Mouse (Mus musculus) liver, embryonic 12.5 days (tissue): ENCODE data around the gene Rdh1. TPM values are rescaled to one million over a fixed set of nuclear protein-coding genes. Genes with fewer than 3 reads are reported as not detected.

ENCODE experiments used
- ATAC-seq: fragments of 200-750 bp; cut with Nextera tagmentation; 2 replicates; pipeline ENCODE4 v1.8.0; 2017; ENCODE audit warnings: moderate number of reproducible peaks, mild to moderate bottlenecking, moderate library complexity
- H3K27ac ChIP-seq: fragments of 300-500 bp; sonication (generic); 2 replicates; pipeline ENCODE4 v1.5.1; 2016; ENCODE audit warnings: mild to moderate bottlenecking
- H3K27me3 ChIP-seq: fragments of 300-500 bp; sonication (generic); replicated peaks from 2 replicates; pipeline ENCODE4 v1.6.1; 2016; ENCODE audit warnings: mild to moderate bottlenecking, moderate library complexity
- H3K36me3 ChIP-seq: fragments of 300-500 bp; sonication (generic); 2 replicates; pipeline ENCODE4 v1.6.1; 2016; ENCODE audit warnings: mild to moderate bottlenecking, moderate library complexity
- H3K4me1 ChIP-seq: fragments of 300-500 bp; sonication (generic); 2 replicates; pipeline ENCODE4 v1.6.1; 2016
- H3K4me2 ChIP-seq: fragments of 300-500 bp; sonication (generic); 2 replicates; pipeline ENCODE4 v1.6.1; 2016; ENCODE audit warnings: mild to moderate bottlenecking, moderate library complexity
- H3K4me3 ChIP-seq: fragments of 300-500 bp; sonication (generic); 2 replicates; pipeline ENCODE4 v1.5.1; 2016; ENCODE audit warnings: mild to moderate bottlenecking, moderate library complexity
- H3K9ac ChIP-seq: fragments of 300-500 bp; sonication (generic); 2 replicates; pipeline ENCODE4 v1.6.1; 2016; ENCODE audit warnings: mild to moderate bottlenecking, moderate library complexity
- H3K9me3 ChIP-seq: fragments of 300-500 bp; sonication (generic); replicated peaks from 2 replicates; pipeline ENCODE4 v1.6.1; 2016; ENCODE audit warnings: mild to moderate bottlenecking, moderate library complexity
- WGBS: fragments of 180-500 bp; shearing (Covaris S2); methylation state at CpG from one replicate; pipeline ENCODE4 v1.1.7; 2016; ENCODE audit not compliant: insufficient replicate concordance; 5-methylcytosine and 5-hydroxymethylcytosine counted together
- polyA plus RNA-seq: library from polyadenylated mRNA; unstranded; fragments of >200 nt; fragmentation: Nextera tagmentation; extraction: Ambion mirVana; gene quantifications from 2 replicates; pipeline ENCODE4 v1.2.1, GENCODE M21; 2016

Rdh1 gene
- 0.22 and 0.30 TPM in 2 replicates for polyA plus RNA-seq

DNA sequence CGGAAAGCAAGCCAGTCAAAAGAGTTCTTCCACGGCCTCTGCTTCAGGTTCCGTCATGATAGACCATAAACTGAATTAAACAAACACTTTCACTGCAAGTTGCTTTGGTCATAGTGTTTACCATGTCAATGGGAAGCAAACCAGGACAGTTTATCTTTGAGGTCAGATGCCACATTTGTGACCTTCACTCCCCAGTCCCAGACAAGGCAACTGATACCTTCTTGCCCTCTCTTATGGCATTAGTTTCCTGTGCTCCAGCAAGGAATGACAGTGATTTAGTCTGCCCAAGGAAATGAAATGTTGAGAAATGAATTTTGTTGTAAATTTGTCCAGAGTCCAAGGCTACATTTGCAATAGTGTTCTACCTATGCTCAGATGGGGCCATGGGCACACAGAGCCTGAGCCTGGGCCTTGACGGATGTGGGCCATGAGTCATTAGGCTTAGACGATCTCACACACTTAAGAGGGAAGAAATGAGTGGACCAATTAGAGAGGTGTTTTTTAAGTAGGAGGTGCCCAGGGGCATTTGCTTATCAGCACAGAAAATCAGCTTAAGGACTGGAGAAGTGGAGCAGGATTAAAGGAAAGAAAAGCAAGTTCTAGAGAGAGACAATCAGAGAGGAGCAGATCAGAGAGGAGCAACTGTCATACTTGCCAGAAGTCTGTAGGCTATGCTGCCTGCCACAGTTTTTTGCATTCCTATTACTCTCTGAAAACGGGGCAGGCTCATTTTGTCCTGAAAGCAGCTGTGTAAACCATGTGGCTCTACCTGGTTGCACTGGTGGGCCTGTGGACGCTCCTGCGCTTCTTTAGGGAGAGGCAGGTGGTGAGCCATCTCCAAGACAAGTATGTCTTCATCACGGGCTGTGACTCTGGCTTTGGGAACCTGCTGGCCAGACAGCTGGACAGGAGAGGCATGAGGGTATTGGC, at the start of gene Rdh1, which contains the start of gene Rdh16f1:
TSS of gene Rdh1 (plus strand) at position 541 of the 930 bp plus-strand sequence.
TSS of gene Rdh16f1 (plus strand) at position 607 of the 930 bp plus-strand sequence.
- Histone ChIP-seq H3K27ac (no peak within 1 kb of the TSS), H3K27me3 (no peaks in the 10 kb centered on the region), H3K9me3 (no peaks in the 10 kb centered on the region), H3K9ac (no peak within 1 kb of the TSS), H3K4me1 (peaks cover 21% of the 10 kb centered on the region), H3K36me3 (no peaks in the 10 kb centered on the region), H3K4me2 (no peak within 1 kb of the TSS), H3K4me3 (no peak within 1 kb of the TSS)
- ATAC-seq: no peak
- 59% methylated on average over 9 of the region's 9 CpGs for WGBS

DNA sequence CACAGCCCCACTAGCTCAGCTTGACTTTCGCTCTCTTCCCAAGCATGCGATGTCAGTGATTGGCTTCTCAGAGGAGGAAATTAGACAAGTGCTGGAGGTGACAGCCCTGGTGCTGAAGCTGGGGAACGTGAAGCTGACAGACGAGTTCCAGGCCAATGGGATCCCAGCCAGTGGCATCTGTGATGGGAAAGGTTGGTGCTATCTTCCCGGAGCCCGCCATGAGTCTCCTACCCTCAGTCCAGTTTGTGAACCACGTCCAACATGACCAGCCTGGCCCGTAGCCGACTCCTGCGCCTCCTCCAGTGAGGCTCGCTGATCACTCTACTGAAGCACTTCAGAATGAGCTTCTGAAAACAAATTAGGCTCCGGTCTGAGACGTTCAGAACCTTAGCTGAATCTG, 49.2 kb upstream of the Rdh1 start:
- H3K4me3 ChIP-seq: no peak overlapping the region
- 69% methylated on average over 13 of the region's 13 CpGs for WGBS
- H3K4me1 ChIP-seq: no peaks in the 10 kb centered on the region
- H3K36me3 ChIP-seq: no peaks in the 10 kb centered on the region
- peaks cover 26% of the 10 kb centered on the region; the same call in 1 of the 2 replicates for H3K27me3 ChIP-seq
- no peak overlapping the region for H3K9ac ChIP-seq
- H3K9me3 ChIP-seq: no peaks in the 10 kb centered on the region
- no peak for ATAC-seq
- no peak overlapping the region for H3K4me2 ChIP-seq
- H3K27ac ChIP-seq: no peak overlapping the region

DNA sequence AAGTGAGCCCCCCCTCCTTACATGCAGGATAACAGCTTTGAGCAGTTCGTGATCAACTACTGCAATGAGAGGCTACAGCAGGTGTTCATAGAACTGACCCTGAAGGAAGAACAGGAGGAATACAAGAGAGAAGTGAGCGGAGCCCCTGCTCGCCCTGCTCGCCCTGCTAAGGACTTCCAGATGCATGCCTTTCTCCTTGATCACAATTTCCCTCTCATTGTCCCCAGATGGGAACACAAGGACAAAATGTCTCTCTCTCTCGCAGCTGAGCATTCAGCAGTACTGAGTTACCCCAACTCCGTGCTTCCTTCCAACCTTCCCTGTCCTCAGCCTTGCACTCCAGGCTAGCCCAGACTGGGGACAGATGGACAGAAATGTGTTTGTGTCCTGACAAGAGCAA, 46.8 kb upstream of the Rdh1 start:
- Histone ChIP-seq H3K9me3 (no peaks in the 10 kb centered on the region), H3K36me3 (no peaks in the 10 kb centered on the region), H3K4me1 (no peaks in the 10 kb centered on the region), H3K27ac (no peak overlapping the region), H3K9ac (no peak overlapping the region), H3K4me2 (no peak overlapping the region), H3K4me3 (no peak overlapping the region), H3K27me3 (peaks cover 29% of the 10 kb centered on the region; the same call in 1 of the 2 replicates)
- no peak for ATAC-seq
- 55% methylated on average over 6 of the region's 6 CpGs for WGBS

DNA sequence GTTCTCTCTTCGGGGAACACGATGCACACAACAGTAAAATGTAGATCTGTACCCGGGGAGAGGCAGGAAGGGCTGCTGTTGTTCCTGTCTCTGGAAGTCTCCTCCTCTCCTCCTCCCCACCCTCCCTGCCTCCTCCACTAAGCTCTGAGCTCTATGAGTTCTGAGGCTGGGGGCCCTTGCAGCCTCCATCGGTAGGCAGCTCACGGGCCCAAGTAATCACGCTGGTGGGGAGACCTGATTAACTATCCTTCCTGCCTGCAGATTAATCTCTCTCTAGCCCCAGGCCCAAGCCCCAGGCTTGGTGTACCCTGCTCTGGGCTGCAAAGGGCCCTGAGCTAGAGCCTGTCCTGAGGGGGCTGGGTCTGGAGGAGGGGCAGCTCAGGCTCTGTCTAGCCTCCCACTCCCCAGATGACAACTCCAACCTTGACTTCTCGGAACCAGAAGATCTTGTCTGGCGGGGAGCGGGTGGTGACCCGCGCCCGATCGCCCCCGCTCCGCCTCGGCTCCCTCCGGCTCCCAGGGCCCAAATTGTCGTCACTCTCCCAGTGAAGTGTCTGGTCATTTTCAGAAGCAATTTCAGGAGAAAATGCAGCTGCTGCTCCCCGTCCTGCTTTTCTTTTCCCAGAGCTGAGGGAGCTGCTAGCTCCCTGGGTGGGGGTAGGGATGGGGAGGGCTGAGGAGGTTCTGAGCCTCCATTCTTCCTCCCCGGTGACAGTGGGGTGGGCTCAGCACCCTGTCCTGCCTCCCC, 37.7 kb upstream of the Rdh1 start:
- 29% methylated on average over 20 of the region's 20 CpGs for WGBS
- no peaks in the 10 kb centered on the region for H3K36me3 ChIP-seq
- no peaks in the 10 kb centered on the region for H3K9me3 ChIP-seq
- H3K9ac ChIP-seq: no peak overlapping the region
- ATAC-seq: no peak
- peaks cover 88% of the 10 kb centered on the region for H3K27me3 ChIP-seq
- peak overlapping the region; percentile 14; the same call in 1 of the 2 replicates for H3K4me2 ChIP-seq
- no peak overlapping the region for H3K27ac ChIP-seq
- no peak overlapping the region for H3K4me3 ChIP-seq
- peaks cover 34% of the 10 kb centered on the region for H3K4me1 ChIP-seq

DNA sequence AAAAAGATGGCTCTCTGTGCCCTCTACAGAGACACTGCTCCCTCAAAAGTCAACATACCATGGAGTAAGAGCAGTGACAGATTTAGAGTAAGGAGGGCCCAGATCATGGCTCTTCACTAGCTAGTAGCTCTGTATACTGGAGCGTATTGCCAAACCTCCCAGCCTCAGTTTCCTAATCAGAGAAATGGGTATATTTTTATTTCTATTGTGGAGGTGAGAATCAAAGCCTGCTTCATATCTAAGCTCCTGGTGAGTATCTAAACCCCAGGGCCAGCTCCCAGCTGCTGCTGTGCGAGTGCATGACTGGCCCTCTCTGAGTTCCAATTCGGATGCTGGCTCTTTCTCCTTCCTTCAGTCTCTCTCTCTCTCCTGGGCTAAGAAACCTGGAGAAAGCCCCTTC, 35.3 kb upstream of the Rdh1 start, which contains the start of gene Tac2:
TSS of gene Tac2 (plus strand) at position 301 of the 400 bp plus-strand sequence.
- Histone ChIP-seq H3K36me3 (no peaks in the 10 kb centered on the region), H3K9ac (no peak within 1 kb of the TSS; the same call in 1 of the 2 replicates), H3K9me3 (no peaks in the 10 kb centered on the region), H3K4me1 (peaks cover 52% of the 10 kb centered on the region), H3K4me2 (peak within 1 kb of the TSS; percentile 40; the same call in 1 of the 2 replicates), H3K4me3 (peak within 1 kb of the TSS; percentile 15; the same call in 1 of the 2 replicates), H3K27ac (no peak within 1 kb of the TSS), H3K27me3 (peaks cover 91% of the 10 kb centered on the region)
- 55% methylated on average over 3 of the region's 3 CpGs for WGBS
- no peak for ATAC-seq

DNA sequence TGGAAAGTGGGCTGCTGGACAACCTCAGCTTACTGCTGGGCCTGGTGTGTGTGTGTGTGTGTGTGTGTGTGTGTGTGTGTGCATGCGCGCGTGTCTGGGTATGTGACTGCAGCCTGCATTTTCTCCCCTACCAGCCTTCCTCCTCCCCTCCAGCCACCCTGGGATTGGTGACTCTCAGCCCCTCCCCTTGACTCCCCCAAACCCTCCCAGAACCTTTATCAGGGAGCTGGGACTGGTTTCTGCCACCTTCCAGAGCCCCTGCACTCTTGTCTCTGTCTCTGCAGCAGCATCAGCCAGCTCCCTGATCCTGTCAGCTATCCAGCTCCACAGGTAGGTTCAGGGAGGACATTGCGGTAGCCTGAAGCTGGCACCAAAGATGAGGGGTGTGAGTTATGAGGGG, 34.4 kb upstream of the Rdh1 start:
- peak; percentile 67 for ATAC-seq
- Histone ChIP-seq H3K4me2 (peak overlapping the region; percentile 40), H3K27me3 (peaks cover 81% of the 10 kb centered on the region), H3K27ac (no peak overlapping the region), H3K4me1 (peaks cover 62% of the 10 kb centered on the region), H3K4me3 (peak overlapping the region; percentile 15; the same call in 1 of the 2 replicates), H3K9me3 (no peaks in the 10 kb centered on the region), H3K9ac (no peak overlapping the region; the same call in 1 of the 2 replicates), H3K36me3 (no peaks in the 10 kb centered on the region)
- 60% methylated on average over 4 of the region's 4 CpGs for WGBS

DNA sequence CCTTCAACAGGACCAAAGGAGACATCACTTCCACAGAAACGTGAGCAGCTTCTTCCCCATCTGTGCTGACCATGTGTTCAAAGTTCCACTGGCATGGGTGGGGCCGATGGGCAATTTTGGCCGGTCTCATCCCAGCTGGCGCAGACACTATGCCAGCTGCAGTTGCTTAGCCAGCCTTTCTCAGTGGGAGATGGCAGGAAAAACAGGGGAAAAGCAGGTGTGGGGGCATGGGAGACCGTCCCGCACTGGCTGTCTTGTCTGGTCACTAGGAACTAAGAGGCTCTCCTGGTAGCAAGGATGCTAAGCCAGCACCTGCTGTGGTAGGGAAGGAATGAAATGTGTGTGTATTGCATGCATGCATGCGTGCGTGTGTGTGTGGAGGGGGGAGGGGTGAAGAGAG, 31.1 kb upstream of the Rdh1 start:
- no peaks in the 10 kb centered on the region for H3K36me3 ChIP-seq
- no peak for ATAC-seq
- H3K9me3 ChIP-seq: no peaks in the 10 kb centered on the region
- no peak overlapping the region for H3K4me3 ChIP-seq
- peaks cover 81% of the 10 kb centered on the region for H3K4me1 ChIP-seq
- H3K9ac ChIP-seq: no peak overlapping the region
- 73% methylated on average over 8 of the region's 8 CpGs for WGBS
- peaks cover 48% of the 10 kb centered on the region for H3K27me3 ChIP-seq
- H3K27ac ChIP-seq: no peak overlapping the region
- H3K4me2 ChIP-seq: peak overlapping the region; percentile 15

DNA sequence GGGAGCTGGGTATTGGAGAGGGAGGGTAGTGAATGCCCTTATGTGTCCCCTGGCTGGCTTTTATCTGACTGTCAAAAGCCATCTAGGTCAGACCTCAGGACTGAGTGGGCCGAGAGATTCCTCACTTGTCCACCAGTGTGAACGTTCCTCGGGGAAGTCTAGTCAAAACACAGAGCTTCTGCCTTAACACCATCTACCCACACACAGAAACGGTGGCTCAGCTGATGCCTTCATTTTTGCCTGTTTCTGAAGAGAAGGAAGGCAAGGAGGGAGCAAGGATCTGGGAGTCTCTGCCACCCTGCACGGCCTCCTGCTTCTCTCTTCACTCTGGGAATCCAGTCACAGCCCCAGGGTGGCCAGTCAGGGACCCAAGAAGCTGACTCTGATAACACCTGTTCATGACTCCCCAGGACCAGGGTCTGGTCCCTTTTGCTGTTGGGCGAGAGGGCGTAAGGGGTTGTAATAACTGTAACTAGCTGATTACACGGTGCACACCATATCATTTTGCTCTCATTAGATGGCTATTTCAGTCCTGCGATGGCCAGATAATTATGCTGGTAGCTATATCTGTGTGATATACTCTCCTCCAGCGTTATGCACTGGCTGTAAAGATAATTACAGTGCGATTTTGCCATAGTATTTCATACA, 29.1 kb upstream of the Rdh1 start:
- Histone ChIP-seq H3K9ac (peak overlapping the region; percentile 18), H3K4me1 (peaks cover 84% of the 10 kb centered on the region), H3K36me3 (no peaks in the 10 kb centered on the region), H3K27me3 (peaks cover 30% of the 10 kb centered on the region), H3K9me3 (no peaks in the 10 kb centered on the region), H3K4me2 (peak overlapping the region; percentile 48), H3K4me3 (no peak overlapping the region), H3K27ac (peak overlapping the region; percentile 89)
- WGBS: 32% methylated on average over 11 of the region's 11 CpGs
- ATAC-seq: peak; percentile 92

DNA sequence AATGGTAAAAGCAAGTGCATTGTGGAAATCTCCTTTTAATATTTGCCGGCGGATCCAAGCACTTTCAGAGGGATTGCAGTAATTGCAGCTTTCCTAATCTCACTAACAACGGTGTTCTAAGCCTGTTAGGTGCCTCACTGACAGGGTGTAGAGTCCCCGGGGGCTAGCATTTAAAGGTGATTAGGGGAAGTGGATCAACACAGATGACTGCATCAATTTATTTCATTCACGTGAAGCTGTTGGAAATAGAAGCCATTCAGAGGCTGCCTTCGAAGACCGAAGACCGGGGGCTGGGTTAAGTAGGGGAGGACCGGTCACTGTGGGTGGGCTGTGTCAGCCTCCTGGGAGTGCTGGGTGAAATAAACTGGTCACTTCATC, 28.6 kb upstream of the Rdh1 start:
- 56% methylated on average over 9 of the region's 9 CpGs for WGBS
- H3K9me3 ChIP-seq: no peaks in the 10 kb centered on the region
- no peaks in the 10 kb centered on the region for H3K36me3 ChIP-seq
- H3K27me3 ChIP-seq: peaks cover 25% of the 10 kb centered on the region
- ATAC-seq: no peak
- H3K4me3 ChIP-seq: no peak overlapping the region
- peak overlapping the region; percentile 48 for H3K4me2 ChIP-seq
- H3K27ac ChIP-seq: peak overlapping the region; percentile 89
- peaks cover 84% of the 10 kb centered on the region for H3K4me1 ChIP-seq
- H3K9ac ChIP-seq: peak overlapping the region; percentile 13; the same call in 1 of the 2 replicates

DNA sequence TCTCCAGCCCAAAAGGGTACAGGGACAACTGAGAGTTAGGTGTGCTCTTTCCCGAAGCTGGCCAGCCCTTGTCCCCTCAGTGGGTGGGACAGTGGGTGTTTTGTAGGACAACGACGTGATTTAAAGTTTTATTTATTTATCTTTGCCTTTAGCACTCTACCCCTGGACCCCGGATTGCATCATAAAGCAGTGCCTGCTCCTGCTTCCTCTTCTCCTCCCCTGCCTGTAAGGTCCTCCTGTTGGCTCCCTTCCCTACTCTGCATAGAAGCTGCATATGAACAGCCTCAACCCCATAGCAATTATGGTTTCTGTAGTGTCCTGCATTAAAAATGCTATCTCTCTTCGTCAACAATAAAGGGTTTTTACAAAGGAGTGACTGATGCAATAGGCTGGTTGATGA, 28.1 kb upstream of the Rdh1 start:
- peaks cover 88% of the 10 kb centered on the region for H3K4me1 ChIP-seq
- no peaks in the 10 kb centered on the region for H3K9me3 ChIP-seq
- peak overlapping the region; percentile 48 for H3K4me2 ChIP-seq
- no peaks in the 10 kb centered on the region for H3K36me3 ChIP-seq
- H3K27ac ChIP-seq: peak overlapping the region; percentile 89
- WGBS: 31% methylated on average over 5 of the region's 5 CpGs
- 0 out of 2 replicates have a peak overlapping the region, but pooled peaks have one; percentile 13 for H3K9ac ChIP-seq
- peaks cover 22% of the 10 kb centered on the region for H3K27me3 ChIP-seq
- no peak for ATAC-seq
- H3K4me3 ChIP-seq: no peak overlapping the region

DNA sequence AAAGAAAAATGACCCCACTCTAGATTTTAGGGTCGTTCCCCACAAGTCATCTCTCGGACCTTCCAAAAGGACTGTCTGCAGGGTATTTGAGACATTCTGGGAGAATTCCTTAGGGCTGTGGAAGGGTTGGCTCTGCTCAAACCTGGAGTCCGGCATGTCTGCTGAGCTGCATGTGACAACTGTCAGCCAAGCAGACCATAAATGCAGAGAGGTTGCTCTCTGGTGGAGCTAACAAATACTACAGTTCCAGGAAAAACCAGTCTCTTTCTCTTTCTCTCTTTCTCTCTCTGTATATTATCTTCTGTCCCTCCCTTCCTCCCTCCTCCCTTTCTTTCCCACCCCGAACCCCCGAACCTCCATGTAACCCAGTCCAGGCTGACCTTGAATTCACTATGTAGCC, 25.1 kb upstream of the Rdh1 start:
- no peaks in the 10 kb centered on the region for H3K9me3 ChIP-seq
- H3K27me3 ChIP-seq: no peaks in the 10 kb centered on the region; the same call in 1 of the 2 replicates
- H3K4me1 ChIP-seq: peaks cover 95% of the 10 kb centered on the region
- no peak overlapping the region for H3K27ac ChIP-seq
- WGBS: 31% methylated on average over 5 of the region's 5 CpGs
- no peak overlapping the region for H3K4me3 ChIP-seq
- ATAC-seq: no peak
- H3K36me3 ChIP-seq: no peaks in the 10 kb centered on the region
- H3K4me2 ChIP-seq: no peak overlapping the region
- no peak overlapping the region for H3K9ac ChIP-seq
